Comparison of ENCODE assay signal across 8 mouse cellular contexts in the genomic region with DNA sequence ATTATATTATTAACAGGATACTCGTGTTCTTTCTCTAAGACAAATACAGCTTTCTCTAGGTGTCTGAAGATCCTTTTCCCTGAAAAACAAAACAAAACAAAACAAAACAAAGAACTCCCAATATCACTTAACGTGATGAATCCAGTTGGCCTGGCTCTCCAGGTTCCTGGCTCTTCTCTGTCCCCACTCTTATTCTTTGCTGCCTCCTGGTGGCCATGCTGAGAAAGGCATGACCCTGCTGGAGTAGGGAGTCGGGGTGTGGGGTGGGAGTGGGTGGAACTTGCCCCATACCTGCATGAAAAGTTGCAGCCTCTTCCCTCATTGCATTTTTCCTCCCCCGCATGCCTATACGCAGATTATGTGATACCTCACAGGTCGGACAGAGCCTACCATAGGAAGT. TPM values are rescaled to one million over a fixed set of nuclear protein-coding genes. Genes with fewer than 3 reads are reported as not detected.
DNase-seq lines count a peak whose midpoint lies in the region; ATAC-seq lines count a peak whose summit lies in the region.

No protein-coding gene starts in this region.

- peak; percentile 76 for DNase-seq in midbrain, embryonic 10.5 days (ENCODE audit: low spot score)
- DNase-seq in cerebellum, adult 8-10 months = peak; percentile 70
- DNase-seq in gastrocnemius, adult 18-20 months (ENCODE audit: low spot score) = peak; percentile 82
- peak; percentile 45 to 58 for DNase-seq in left cerebral cortex, postnatal 25 days (ENCODE audit: low spot score in 2 of 2)
- peak; percentile 90 for DNase-seq in naive thymus-derived CD4-positive, alpha-beta T cell, adult 2 months (ENCODE audit: low read depth)

- no peak overlapping the region for H3K9ac ChIP-seq in midbrain, embryonic 16.5 days (ENCODE audit: low read depth, low read length)
- H3K9ac ChIP-seq in stomach, embryonic 14.5 days (replicated peaks; ENCODE audit: low read depth, low read length) = no peak overlapping the region

- H3K27me3 ChIP-seq in midbrain, embryonic 10.5 days (ENCODE audit: low read depth, poor library complexity, severe bottlenecking) = peaks cover 10% of the 10 kb centered on the region
- H3K27me3 ChIP-seq in midbrain, embryonic 16.5 days (ENCODE audit: control insufficient read depth, insufficient read depth, low read depth, low read length) = no peaks in the 10 kb centered on the region
- no peaks in the 10 kb centered on the region for H3K27me3 ChIP-seq in stomach, embryonic 14.5 days (ENCODE audit: control insufficient read depth, insufficient read depth, low read length)

- 18% methylated on average over 6 of the region's 6 CpGs for WGBS in midbrain, embryonic 10.5 days
- 12% methylated on average over 6 of the region's 6 CpGs for WGBS in midbrain, embryonic 16.5 days
- WGBS in stomach, embryonic 14.5 days = 11% methylated on average over 6 of the region's 6 CpGs

- H3K4me3 ChIP-seq in midbrain, embryonic 10.5 days = no peak overlapping the region
- no peak overlapping the region for H3K4me3 ChIP-seq in midbrain, embryonic 16.5 days (ENCODE audit: low read depth, low read length)
- H3K4me3 ChIP-seq in stomach, embryonic 14.5 days (ENCODE audit: low read depth, low read length) = no peak overlapping the region

- no peak for ATAC-seq in midbrain, embryonic 16.5 days
- ATAC-seq in inflammation-experienced regulatory T-cells, adult 6 months = peak; percentile 58
- 0 out of 2 replicates have a peak, but pooled peaks have one; percentile 15 for ATAC-seq in stomach, embryonic 14.5 days (ENCODE audit: insufficient number of reproducible peaks, insufficient read depth, low FRiP score, low read depth)

- no peak overlapping the region for H3K27ac ChIP-seq in midbrain, embryonic 10.5 days (replicated peaks)
- no peak overlapping the region for H3K27ac ChIP-seq in midbrain, embryonic 16.5 days (ENCODE audit: low read length)
- no peak overlapping the region for H3K27ac ChIP-seq in stomach, embryonic 14.5 days (ENCODE audit: low read length)

- intact Hi-C loops in left cerebral cortex, postnatal 25 days (cut with DNase I) = loop anchor here (1.0 to 2.0 kb wide), 2 partner anchors 38 to 50 kb away; no protein-coding TSS in a partner anchor

- H3K4me2 ChIP-seq in midbrain, embryonic 16.5 days (ENCODE audit: low read length) = no peak overlapping the region
- no peak overlapping the region for H3K4me2 ChIP-seq in stomach, embryonic 14.5 days (replicated peaks; ENCODE audit: low read depth, low read length)

- 0 out of 2 replicates have a peak, but pooled peaks cover 3% of the 10 kb centered on the region for H3K4me1 ChIP-seq in midbrain, embryonic 10.5 days
- no peaks in the 10 kb centered on the region for H3K4me1 ChIP-seq in midbrain, embryonic 16.5 days (ENCODE audit: control insufficient read depth, insufficient read depth, low read length)
- no peaks in the 10 kb centered on the region for H3K4me1 ChIP-seq in stomach, embryonic 14.5 days (ENCODE audit: control insufficient read depth, insufficient read depth, low read length)

- no peaks in the 10 kb centered on the region for H3K36me3 ChIP-seq in midbrain, embryonic 10.5 days
- no peaks in the 10 kb centered on the region for H3K36me3 ChIP-seq in midbrain, embryonic 16.5 days (ENCODE audit: control insufficient read depth, insufficient read depth, low read length)
- H3K36me3 ChIP-seq in stomach, embryonic 14.5 days (ENCODE audit: control insufficient read depth, insufficient read depth, low read length) = no peaks in the 10 kb centered on the region

- H3K9me3 ChIP-seq in midbrain, embryonic 10.5 days (replicated peaks) = no peaks in the 10 kb centered on the region
- H3K9me3 ChIP-seq in midbrain, embryonic 16.5 days (replicated peaks; ENCODE audit: control insufficient read depth, low read length, poor library complexity, severe bottlenecking) = no peaks in the 10 kb centered on the region
- H3K9me3 ChIP-seq in stomach, embryonic 14.5 days (ENCODE audit: control insufficient read depth, low read depth, low read length) = no peaks in the 10 kb centered on the region

RNA-seq across cellular contexts. Expression of gene Gm29776, which starts 2.7 kb away (rescaled TPM):
- polyA plus RNA-seq in midbrain, embryonic 10.5 days (2016; fragmentation: Nextera tagmentation; extraction: Ambion mirVana) = 0.15 TPM in 1 of 2 replicates, not detected in the other
- 0.15 and 0.29 TPM in 2 replicates for polyA plus RNA-seq in midbrain, embryonic 16.5 days (2015; fragmentation: Nextera tagmentation; extraction: Ambion mirVana)
- total RNA-seq in gastrocnemius, adult 18-20 months (2021) = not detected
- polyA plus RNA-seq in inflammation-experienced regulatory T-cells, adult 6 months (2017; shearing (Covaris generic)) = under 1 TPM in 2 of 3 experiments, not detected in 1; 0.28 to 0.40 TPM
- under 1 TPM in 1 of 2 experiments, not detected in 1; 0.14 TPM for total RNA-seq in left cerebral cortex, postnatal 25 days (2021)
- 0.17 and 0.24 TPM in 2 replicates for polyA plus RNA-seq in stomach, embryonic 14.5 days (2014; fragmentation: Nextera tagmentation; extraction: Ambion mirVana)

RNA-seq across cellular contexts. Expression of gene Cebpe, which starts 10.7 kb away (rescaled TPM):
- polyA plus RNA-seq in midbrain, embryonic 10.5 days (2016; fragmentation: Nextera tagmentation; extraction: Ambion mirVana) = 0.09 and 0.11 TPM in 2 replicates
- not detected in 2 replicates for polyA plus RNA-seq in midbrain, embryonic 16.5 days (2015; fragmentation: Nextera tagmentation; extraction: Ambion mirVana)
- not detected for total RNA-seq in gastrocnemius, adult 18-20 months (2021)
- polyA plus RNA-seq in inflammation-experienced regulatory T-cells, adult 6 months (2017; shearing (Covaris generic)) = not detected
- not detected for total RNA-seq in left cerebral cortex, postnatal 25 days (2021)
- 0.69 TPM in 1 of 2 replicates, not detected in the other for polyA plus RNA-seq in stomach, embryonic 14.5 days (2014; fragmentation: Nextera tagmentation; extraction: Ambion mirVana)

RNA-seq across cellular contexts. Expression of gene Acin1, which starts 14.6 kb away (rescaled TPM):
- 128 and 145 TPM in 2 replicates for polyA plus RNA-seq in midbrain, embryonic 10.5 days (2016; fragmentation: Nextera tagmentation; extraction: Ambion mirVana)
- 108 and 123 TPM in 2 replicates for polyA plus RNA-seq in midbrain, embryonic 16.5 days (2015; fragmentation: Nextera tagmentation; extraction: Ambion mirVana)
- 10 to 100 TPM; 62.6 to 72.6 TPM for total RNA-seq in gastrocnemius, adult 18-20 months (2021)
- polyA plus RNA-seq in inflammation-experienced regulatory T-cells, adult 6 months (2017; shearing (Covaris generic)) = 100 to 1,000 TPM; 108 to 175 (median 154) TPM
- total RNA-seq in left cerebral cortex, postnatal 25 days (2021) = 100 to 1,000 TPM; 180 to 192 TPM
- 145 and 147 TPM in 2 replicates for polyA plus RNA-seq in stomach, embryonic 14.5 days (2014; fragmentation: Nextera tagmentation; extraction: Ambion mirVana)

RNA-seq across cellular contexts. Expression of gene 1700123O20Rik, which starts 15.3 kb away (rescaled TPM):
- polyA plus RNA-seq in midbrain, embryonic 10.5 days (2016; fragmentation: Nextera tagmentation; extraction: Ambion mirVana) = 106 and 111 TPM in 2 replicates
- polyA plus RNA-seq in midbrain, embryonic 16.5 days (2015; fragmentation: Nextera tagmentation; extraction: Ambion mirVana) = 58.9 and 63.9 TPM in 2 replicates
- 10 to 100 TPM in 1 of 2 experiments, 1 to 10 TPM in 1; 7.8 to 10.6 TPM for total RNA-seq in gastrocnemius, adult 18-20 months (2021)
- polyA plus RNA-seq in inflammation-experienced regulatory T-cells, adult 6 months (2017; shearing (Covaris generic)) = 10 to 100 TPM; 87.2 to 94.2 (median 92.9) TPM
- 10 to 100 TPM; 22.8 to 24.2 TPM for total RNA-seq in left cerebral cortex, postnatal 25 days (2021)
- polyA plus RNA-seq in stomach, embryonic 14.5 days (2014; fragmentation: Nextera tagmentation; extraction: Ambion mirVana) = 82.9 and 88.9 TPM in 2 replicates
